Mouse (Mus musculus) limb, embryonic 13.5 days (tissue): ENCODE measurements at regions not wholly inside any gene's neighbourhood (a gene's known extent, or its start where the extent isn't known, plus 50 kb on each side); places are given as distances from the start of the nearest gene placed in this dataset.

ENCODE experiments used
- ATAC-seq: fragments of 200-750 bp; cut with Nextera tagmentation; 2 replicates; pipeline ENCODE4 v1.8.0; 2017; ENCODE audit warnings: low read depth, moderate number of reproducible peaks, moderate TSS enrichment; ENCODE audit not compliant: low FRiP score
- H3K27ac ChIP-seq: fragments of 300-500 bp; sonication (generic); 2 replicates; pipeline ENCODE4 v1.5.1; 2015; ENCODE audit warnings: inconsistent platforms, mild to moderate bottlenecking, moderate library complexity
- H3K27me3 ChIP-seq: fragments of 300-500 bp; sonication (generic); 2 replicates; pipeline ENCODE4 v1.6.1; 2015; ENCODE audit warnings: mild to moderate bottlenecking, inconsistent platforms
- H3K36me3 ChIP-seq: fragments of 300-500 bp; sonication (generic); 2 replicates; pipeline ENCODE4 v1.6.1; 2015; ENCODE audit warnings: inconsistent platforms, mild to moderate bottlenecking, moderate library complexity
- H3K4me1 ChIP-seq: fragments of 300-500 bp; sonication (generic); 2 replicates; pipeline ENCODE4 v1.6.1; 2015; ENCODE audit warnings: inconsistent platforms
- H3K4me2 ChIP-seq: fragments of 300-500 bp; sonication (generic); replicated peaks from 2 replicates; pipeline ENCODE4 v1.6.1; 2015; ENCODE audit warnings: inconsistent platforms, mild to moderate bottlenecking, moderate library complexity
- H3K4me3 ChIP-seq: fragments of 300-500 bp; sonication (generic); 2 replicates; pipeline ENCODE4 v1.5.1; 2015; ENCODE audit warnings: moderate library complexity, mild to moderate bottlenecking, inconsistent platforms
- H3K9ac ChIP-seq: fragments of 300-500 bp; sonication (generic); 2 replicates; pipeline ENCODE4 v1.6.1; 2015; ENCODE audit warnings: mild to moderate bottlenecking, inconsistent platforms
- H3K9me3 ChIP-seq: fragments of 300-500 bp; sonication (generic); 2 replicates; pipeline ENCODE4 v1.6.1; 2016; ENCODE audit warnings: inconsistent platforms
- WGBS: fragments of 180-500 bp; shearing (Covaris S2); methylation state at CpG from one replicate; pipeline ENCODE4 v1.1.7; 2015; 5-methylcytosine and 5-hydroxymethylcytosine counted together

GRCm38 (mm10) chr10:8066926-8067325 lies 110.9 kb upstream of the Tab2 start:
- Histone ChIP-seq H3K27ac (no peak overlapping the region), H3K4me2 (no peak overlapping the region), H3K27me3 (no peaks in the 10 kb centered on the region), H3K4me1 (no peaks in the 10 kb centered on the region; the same call in 1 of the 2 replicates), H3K4me3 (no peak overlapping the region), H3K36me3 (no peaks in the 10 kb centered on the region), H3K9ac (no peak overlapping the region), H3K9me3 (no peaks in the 10 kb centered on the region)
- 73% methylated on average over 3 of the region's 3 CpGs for WGBS
- ATAC-seq: no peak

DNA sequence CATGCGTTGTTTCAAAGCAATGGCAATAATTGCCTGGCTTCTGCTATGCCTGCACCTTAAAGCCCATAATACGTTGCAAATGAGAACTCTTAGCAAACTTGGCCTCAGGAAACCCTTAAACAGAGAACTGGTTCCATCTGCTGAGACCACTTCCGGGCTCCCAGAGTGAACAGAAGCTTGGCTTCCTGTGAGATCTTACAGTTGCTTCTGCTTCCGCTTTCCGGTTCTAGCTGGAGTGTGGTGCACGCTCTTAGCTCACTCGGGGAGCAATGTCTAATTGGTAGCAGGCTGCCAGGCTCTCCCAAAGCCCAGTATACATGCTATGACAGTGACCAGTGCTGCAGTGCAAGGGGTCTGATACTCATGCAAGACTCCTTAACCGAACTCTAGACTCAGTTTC lies 109.7 kb upstream of the Tab2 start:
- no peaks in the 10 kb centered on the region for H3K9me3 ChIP-seq
- no peak overlapping the region for H3K9ac ChIP-seq
- H3K4me1 ChIP-seq: no peaks in the 10 kb centered on the region; the same call in 1 of the 2 replicates
- no peak overlapping the region for H3K27ac ChIP-seq
- no peak overlapping the region for H3K4me2 ChIP-seq
- WGBS: 51% methylated on average over 8 of the region's 8 CpGs
- no peaks in the 10 kb centered on the region for H3K27me3 ChIP-seq
- no peak overlapping the region for H3K4me3 ChIP-seq
- ATAC-seq: no peak; the same call in 1 of the 2 replicates
- no peaks in the 10 kb centered on the region for H3K36me3 ChIP-seq

DNA sequence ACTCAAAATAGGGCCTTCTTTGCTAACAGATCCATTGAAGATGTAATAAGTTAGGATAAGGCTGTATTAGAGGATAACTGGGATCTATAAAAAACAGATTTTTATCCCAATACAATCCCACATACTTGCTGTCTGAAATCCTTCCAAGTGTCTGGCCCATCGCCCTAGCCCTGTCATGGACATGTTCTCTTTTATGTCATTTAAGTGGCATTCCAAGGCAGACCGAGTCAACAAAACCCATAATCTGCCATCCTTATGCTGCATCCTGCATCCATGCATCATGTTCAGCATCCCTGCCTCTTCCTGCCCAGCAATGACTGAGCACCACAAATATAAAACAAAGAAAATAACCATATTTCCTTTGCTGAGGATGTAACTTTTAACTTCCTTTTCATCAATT lies 108.3 kb upstream of the Tab2 start:
- Histone ChIP-seq H3K9me3 (no peaks in the 10 kb centered on the region), H3K27me3 (no peaks in the 10 kb centered on the region), H3K27ac (no peak overlapping the region), H3K4me2 (no peak overlapping the region), H3K4me1 (no peaks in the 10 kb centered on the region; the same call in 1 of the 2 replicates), H3K9ac (no peak overlapping the region), H3K4me3 (no peak overlapping the region), H3K36me3 (no peaks in the 10 kb centered on the region)
- ATAC-seq: no peak
- WGBS: 76% methylated on average over 2 of the region's 2 CpGs

DNA sequence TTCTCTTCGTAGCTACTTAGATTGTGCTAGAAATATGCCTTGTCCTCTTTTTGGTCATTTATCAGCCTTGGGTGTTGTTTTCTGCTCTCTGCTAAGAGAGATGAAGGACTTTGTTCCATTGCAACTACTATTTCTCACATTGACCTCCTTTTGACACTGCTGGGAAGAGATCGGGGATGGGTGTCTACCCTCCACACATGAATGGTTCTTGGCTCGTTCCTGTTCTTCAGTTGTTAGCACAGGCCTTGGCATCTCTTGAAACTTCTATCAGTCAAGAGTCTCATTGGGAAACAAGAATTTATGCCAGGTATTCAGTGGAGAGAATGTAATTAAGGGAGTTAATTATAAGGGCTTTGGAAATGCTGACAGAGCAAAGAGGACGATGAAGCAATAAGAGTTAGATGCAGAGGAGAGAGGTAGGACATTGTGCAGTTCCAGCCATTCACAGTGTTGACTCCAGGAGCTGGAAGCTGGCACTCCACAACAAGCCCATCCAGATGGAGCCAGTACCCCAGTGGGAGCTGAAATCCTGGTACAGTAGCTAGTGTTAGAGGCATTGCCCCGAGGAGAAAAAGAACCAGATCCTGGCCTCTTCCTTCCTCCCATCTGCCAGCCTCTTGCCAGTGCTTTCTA lies 107.5 kb upstream of the Tab2 start:
- ATAC-seq: no peak
- H3K4me2 ChIP-seq: no peak overlapping the region
- no peaks in the 10 kb centered on the region; the same call in 1 of the 2 replicates for H3K4me1 ChIP-seq
- H3K4me3 ChIP-seq: no peak overlapping the region
- no peak overlapping the region for H3K9ac ChIP-seq
- H3K27me3 ChIP-seq: no peaks in the 10 kb centered on the region
- H3K27ac ChIP-seq: no peak overlapping the region
- H3K36me3 ChIP-seq: no peaks in the 10 kb centered on the region
- 78% methylated on average over 5 of the region's 5 CpGs for WGBS
- H3K9me3 ChIP-seq: no peaks in the 10 kb centered on the region

- H3K4me3 ChIP-seq: no peak overlapping the region
- no peaks in the 10 kb centered on the region for H3K9me3 ChIP-seq
- no peaks in the 10 kb centered on the region for H3K36me3 ChIP-seq
- H3K9ac ChIP-seq: no peak overlapping the region
- H3K4me2 ChIP-seq: no peak overlapping the region
- H3K4me1 ChIP-seq: no peaks in the 10 kb centered on the region; the same call in 1 of the 2 replicates
- H3K27me3 ChIP-seq: no peaks in the 10 kb centered on the region
- H3K27ac ChIP-seq: no peak overlapping the region
- no peak for ATAC-seq
Observed at GRCm38 (mm10) chr10:8060987-8061386, 105.0 kb upstream of the Tab2 start.

GRCm38 (mm10) chr10:8059769-8060168 lies 103.7 kb upstream of the Tab2 start:
- H3K4me2 ChIP-seq: no peak overlapping the region

DNA sequence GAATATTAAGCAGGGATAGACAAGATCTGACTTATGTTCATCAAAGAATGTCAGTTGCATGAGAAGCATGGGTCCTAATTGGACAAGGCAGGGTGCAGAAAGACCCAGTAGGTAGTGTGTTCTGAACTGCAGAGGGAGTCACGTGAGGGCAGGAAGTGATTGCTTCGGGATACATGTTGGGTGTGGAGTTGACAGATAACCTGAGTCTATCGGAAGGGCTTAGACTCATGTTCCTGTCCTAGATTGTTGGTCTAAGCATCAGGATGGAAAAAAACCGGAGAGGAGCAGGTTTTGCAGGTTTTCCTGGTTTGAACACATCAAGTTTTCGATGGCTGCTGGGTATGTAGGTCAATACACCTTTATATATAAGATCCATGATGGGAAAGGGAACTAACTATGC lies 101.8 kb upstream of the Tab2 start:
- H3K4me3 ChIP-seq: no peak overlapping the region
- no peak overlapping the region for H3K27ac ChIP-seq
- 81% methylated on average over 5 of the region's 5 CpGs for WGBS
- no peak overlapping the region for H3K4me2 ChIP-seq
- H3K9me3 ChIP-seq: no peaks in the 10 kb centered on the region
- no peaks in the 10 kb centered on the region for H3K36me3 ChIP-seq
- ATAC-seq: no peak
- no peaks in the 10 kb centered on the region for H3K27me3 ChIP-seq
- H3K4me1 ChIP-seq: no peaks in the 10 kb centered on the region
- no peak overlapping the region for H3K9ac ChIP-seq

More at GRCm38 (mm10) chr10:8059769-8060168, 103.7 kb upstream of the Tab2 start:
- Histone ChIP-seq H3K36me3 (no peaks in the 10 kb centered on the region), H3K9ac (no peak overlapping the region), H3K27me3 (no peaks in the 10 kb centered on the region), H3K4me1 (no peaks in the 10 kb centered on the region), H3K9me3 (no peaks in the 10 kb centered on the region), H3K27ac (no peak overlapping the region), H3K4me3 (no peak overlapping the region)
- WGBS: 91% methylated on average over 1 of the region's 1 CpGs
- ATAC-seq: no peak

DNA sequence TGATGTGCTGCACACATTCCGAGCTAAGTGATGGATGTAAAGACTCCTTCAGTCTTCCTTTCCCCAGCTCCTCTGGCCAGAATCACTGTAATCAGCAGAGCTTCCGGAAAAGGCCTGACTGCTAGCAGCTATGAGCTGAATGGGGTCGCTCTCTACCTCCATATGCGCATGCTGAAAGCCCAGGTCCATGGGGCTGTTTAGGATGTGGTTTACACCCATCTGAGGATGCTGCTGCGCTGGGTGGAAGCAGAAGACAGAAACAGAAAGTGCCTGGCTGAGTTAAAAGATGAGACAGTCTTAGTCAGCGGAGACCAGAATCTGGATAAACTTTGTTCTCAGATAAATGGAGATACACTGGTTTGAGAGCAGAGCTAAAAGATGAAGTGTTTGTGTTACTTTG lies 99.3 kb upstream of the Tab2 start:
- no peaks in the 10 kb centered on the region for H3K9me3 ChIP-seq
- no peaks in the 10 kb centered on the region for H3K36me3 ChIP-seq
- H3K27ac ChIP-seq: no peak overlapping the region
- no peak overlapping the region for H3K9ac ChIP-seq
- no peaks in the 10 kb centered on the region for H3K27me3 ChIP-seq
- no peak for ATAC-seq
- 66% methylated on average over 6 of the region's 6 CpGs for whole genome bisulfite sequencing
- H3K4me2 ChIP-seq: no peak overlapping the region
- H3K4me1 ChIP-seq: no peaks in the 10 kb centered on the region
- no peak overlapping the region for H3K4me3 ChIP-seq

DNA sequence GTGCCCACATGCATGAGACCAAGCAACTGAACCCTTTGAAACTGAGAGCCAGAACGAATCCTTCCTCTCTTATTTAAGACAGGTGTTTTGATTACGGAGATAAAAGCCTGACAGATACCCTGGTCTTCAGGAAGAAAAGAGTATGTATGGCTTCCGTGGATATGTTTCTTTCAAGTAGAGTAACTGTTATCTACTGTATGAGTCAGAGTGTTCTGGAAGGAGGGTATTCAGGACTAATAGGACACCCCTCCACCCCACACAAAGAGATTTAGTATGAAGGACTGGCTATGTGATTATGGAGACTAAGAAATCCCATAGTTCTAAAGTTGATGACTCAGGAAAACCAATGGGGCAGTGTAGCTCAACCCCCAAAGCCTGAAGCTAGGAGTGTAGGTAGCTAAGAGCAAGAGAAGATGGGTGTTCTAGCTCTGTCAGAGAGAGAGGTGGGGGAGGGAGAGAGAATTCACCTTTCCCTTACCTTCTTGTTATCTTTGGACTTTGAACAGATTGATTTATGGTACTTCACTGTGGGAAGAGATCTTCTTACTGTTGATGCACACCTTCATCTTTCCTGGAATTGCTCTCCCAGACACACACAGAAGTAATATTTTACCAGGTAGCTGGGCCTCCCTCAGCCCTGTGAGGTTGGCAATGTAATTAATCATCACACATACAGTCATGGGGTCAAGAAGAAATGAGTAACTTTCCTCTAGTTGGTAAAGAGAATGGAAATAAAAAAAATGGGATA lies 87.6 kb upstream of the Tab2 start:
- no peaks in the 10 kb centered on the region for H3K27me3 ChIP-seq
- H3K9me3 ChIP-seq: no peaks in the 10 kb centered on the region
- H3K4me3 ChIP-seq: no peak overlapping the region
- H3K36me3 ChIP-seq: no peaks in the 10 kb centered on the region
- H3K4me2 ChIP-seq: no peak overlapping the region
- H3K4me1 ChIP-seq: peaks cover 10% of the 10 kb centered on the region; the same call in 1 of the 2 replicates
- no peak for ATAC-seq
- H3K27ac ChIP-seq: no peak overlapping the region
- 87% methylated on average over 3 of the region's 3 CpGs for WGBS
- H3K9ac ChIP-seq: no peak overlapping the region

- no peaks in the 10 kb centered on the region for H3K27me3 ChIP-seq
- H3K4me1 ChIP-seq: peaks cover 21% of the 10 kb centered on the region
- no peak overlapping the region for H3K27ac ChIP-seq
- H3K4me2 ChIP-seq: no peak overlapping the region
- 78% methylated on average over 6 of the region's 6 CpGs for WGBS
- H3K9me3 ChIP-seq: no peaks in the 10 kb centered on the region
- H3K4me3 ChIP-seq: no peak overlapping the region
- ATAC-seq: no peak
- no peak overlapping the region for H3K9ac ChIP-seq
- H3K36me3 ChIP-seq: no peaks in the 10 kb centered on the region
Observed at GRCm38 (mm10) chr10:8042306-8042705, 86.3 kb upstream of the Tab2 start.

DNA sequence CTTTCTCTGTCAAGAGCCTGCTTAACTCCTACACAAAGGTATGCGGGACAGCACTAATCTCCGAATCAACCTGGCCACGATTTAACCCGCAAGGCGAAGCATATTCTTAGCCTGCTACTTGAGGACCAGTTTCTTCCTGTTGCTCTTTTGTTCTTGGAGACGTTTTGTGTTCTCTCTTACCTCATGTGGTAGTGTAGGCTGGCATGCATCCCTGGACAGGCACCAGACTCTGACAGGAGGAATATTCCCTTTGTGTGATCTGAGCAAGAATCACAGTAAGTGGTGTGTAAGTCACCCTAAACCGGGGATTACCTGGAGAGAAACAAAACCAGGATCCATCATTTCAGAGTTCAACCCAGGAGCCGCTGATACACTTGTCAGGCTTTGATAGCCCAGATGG lies 85.8 kb upstream of the Tab2 start:
- Histone ChIP-seq H3K9ac (no peak overlapping the region), H3K9me3 (no peaks in the 10 kb centered on the region), H3K27ac (no peak overlapping the region), H3K36me3 (no peaks in the 10 kb centered on the region), H3K4me3 (no peak overlapping the region), H3K27me3 (no peaks in the 10 kb centered on the region), H3K4me1 (peaks cover 25% of the 10 kb centered on the region), H3K4me2 (no peak overlapping the region)
- 71% methylated on average over 8 of the region's 8 CpGs for WGBS
- ATAC-seq: no peak

- ATAC-seq: peak; percentile 75
- WGBS: 33% methylated on average over 5 of the region's 5 CpGs
Observed at GRCm38 (mm10) chr10:8037986-8038631, 82.1 kb upstream of the Tab2 start.

More at GRCm38 (mm10) chr10:8037986-8038631, 82.1 kb upstream of the Tab2 start:
- Histone ChIP-seq H3K9me3 (no peaks in the 10 kb centered on the region), H3K4me2 (peak overlapping the region; percentile 22; the same call in 1 of the 2 replicates), H3K4me3 (no peak overlapping the region), H3K9ac (no peak overlapping the region), H3K4me1 (peaks cover 35% of the 10 kb centered on the region), H3K36me3 (no peaks in the 10 kb centered on the region), H3K27ac (peak overlapping the region; percentile 44; the same call in 1 of the 2 replicates), H3K27me3 (no peaks in the 10 kb centered on the region)
